Mouse (Mus musculus) c-Kit-positive CD71-negative TER-119-negative erythroid progenitor cells, embryonic 14.5 days (primary cell): ENCODE measurements around the gene Ankrd13a.

ENCODE experiments used
- DNase-seq: peaks from one replicate; pipeline ENCODE4 v3.0.0-alpha.2; 2013; ENCODE audit warnings: low read depth

Ankrd13a gene

GRCm38 (mm10) chr5:114767185-114767584 is 7.3 kb upstream of the Ankrd13a start:
- no peak for DNase-seq

GRCm38 (mm10) chr5:114769786-114770185 is 4.7 kb upstream of the Ankrd13a start:
- no peak for DNase-seq

- no peak for DNase-seq
Measured at GRCm38 (mm10) chr5:114771796-114772195, 2.7 kb upstream of the Ankrd13a start.

GRCm38 (mm10) chr5:114772456-114773203 is 1.8 kb upstream of the Ankrd13a start:
- DNase-seq, result no peak

GRCm38 (mm10) chr5:114773211-114773710 is 1.2 kb upstream of the Ankrd13a start:
- DNase-seq, result peak; percentile 96

GRCm38 (mm10) chr5:114773780-114774179 is 697 bp upstream of the Ankrd13a start:
- no peak for DNase-seq

- DNase-seq, result no peak
Measured at GRCm38 (mm10) chr5:114775056-114775979, 841 bp downstream of the Ankrd13a start, which contains the start of gene Git2. Git2 (minus strand) TSS chr5:114775517.

- DNase-seq, result no peak
Measured at GRCm38 (mm10) chr5:114776174-114776573, 1.7 kb downstream of the Ankrd13a start.

- DNase-seq, result no peak
Measured at GRCm38 (mm10) chr5:114779956-114780489, 5.5 kb downstream of the Ankrd13a start.

- no peak for DNase-seq
Measured at GRCm38 (mm10) chr5:114780912-114781311, 6.4 kb downstream of the Ankrd13a start.

GRCm38 (mm10) chr5:114782991-114783390 is 8.5 kb downstream of the Ankrd13a start:
- no peak for DNase-seq

GRCm38 (mm10) chr5:114783405-114784163 is 9.1 kb downstream of the Ankrd13a start:
- DNase-seq, result no peak

- DNase-seq, result peak; percentile 57
Measured at GRCm38 (mm10) chr5:114784622-114785165, 10.2 kb downstream of the Ankrd13a start.

- no peak for DNase-seq
Measured at GRCm38 (mm10) chr5:114785196-114785595, 10.7 kb downstream of the Ankrd13a start.

- no peak for DNase-seq
Measured at GRCm38 (mm10) chr5:114793317-114793716, 18.8 kb downstream of the Ankrd13a start.

- DNase-seq, result no peak
Measured at GRCm38 (mm10) chr5:114794609-114795008, 20.1 kb downstream of the Ankrd13a start.

- DNase-seq, result no peak
Measured at GRCm38 (mm10) chr5:114795231-114795630, 20.8 kb downstream of the Ankrd13a start.

- no peak for DNase-seq
Measured at GRCm38 (mm10) chr5:114795653-114796052, 21.2 kb downstream of the Ankrd13a start.

GRCm38 (mm10) chr5:114796299-114797012 is 22.0 kb downstream of the Ankrd13a start:
- no peak for DNase-seq

GRCm38 (mm10) chr5:114797253-114797652 is 22.8 kb downstream of the Ankrd13a start:
- no peak for DNase-seq

GRCm38 (mm10) chr5:114799848-114800247 is 25.4 kb downstream of the Ankrd13a start:
- no peak for DNase-seq
